Mouse (Mus musculus) hindbrain, embryonic 15.5 days (tissue): ENCODE data around the gene Ccdc113. TPM values are rescaled to one million over a fixed set of nuclear protein-coding genes. Genes with fewer than 3 reads are reported as not detected.
A peak's percentile ranks its signal among the peaks of the same experiment; 100 is the strongest.

Experiments
- ATAC-seq: fragments of 200-750 bp; cut with Nextera tagmentation; 2 replicates; pipeline ENCODE4 v1.8.0; 2017; ENCODE audit warnings: low read depth, moderate number of reproducible peaks, moderate TSS enrichment; ENCODE audit not compliant: low FRiP score
- H3K27ac ChIP-seq: fragments of 300-500 bp; sonication (generic); replicated peaks from 2 replicates; pipeline ENCODE4 v1.5.1; 2015; ENCODE audit warnings: mild to moderate bottlenecking, inconsistent platforms
- H3K27me3 ChIP-seq: fragments of 300-500 bp; sonication (generic); 2 replicates; pipeline ENCODE4 v1.6.1; 2015; ENCODE audit warnings: control low read depth, inconsistent platforms
- H3K36me3 ChIP-seq: fragments of 300-500 bp; sonication (generic); 2 replicates; pipeline ENCODE4 v1.6.1; 2015; ENCODE audit warnings: control low read depth, inconsistent platforms
- H3K4me1 ChIP-seq: fragments of 300-500 bp; sonication (generic); replicated peaks from 2 replicates; pipeline ENCODE4 v1.6.1; 2015; ENCODE audit warnings: control low read depth, inconsistent platforms
- H3K4me2 ChIP-seq: fragments of 300-500 bp; sonication (generic); 2 replicates; pipeline ENCODE4 v1.6.1; 2015; ENCODE audit warnings: moderate library complexity, mild to moderate bottlenecking, inconsistent platforms
- H3K4me3 ChIP-seq: fragments of 300-500 bp; sonication (generic); 2 replicates; pipeline ENCODE4 v1.5.1; 2015; ENCODE audit warnings: mild to moderate bottlenecking, inconsistent platforms
- H3K9ac ChIP-seq: fragments of 300-500 bp; sonication (generic); 2 replicates; pipeline ENCODE4 v1.6.1; 2015; ENCODE audit warnings: inconsistent platforms
- H3K9me3 ChIP-seq: fragments of 300-500 bp; sonication (generic); 2 replicates; pipeline ENCODE4 v1.6.1; 2016; ENCODE audit warnings: control low read depth, inconsistent platforms
- WGBS: fragments of 180-500 bp; shearing (Covaris S2); methylation state at CpG from one replicate; pipeline ENCODE4 v1.1.7; 2015; 5-methylcytosine and 5-hydroxymethylcytosine counted together
- polyA plus RNA-seq: library from polyadenylated mRNA; unstranded; fragments of >200 nt; fragmentation: Nextera tagmentation; extraction: Ambion mirVana; gene quantifications from 2 replicates; pipeline ENCODE4 v1.2.1, GENCODE M21; 2015

Gene Ccdc113
- 1.7 and 2.2 TPM in 2 replicates for polyA plus RNA-seq

DNA sequence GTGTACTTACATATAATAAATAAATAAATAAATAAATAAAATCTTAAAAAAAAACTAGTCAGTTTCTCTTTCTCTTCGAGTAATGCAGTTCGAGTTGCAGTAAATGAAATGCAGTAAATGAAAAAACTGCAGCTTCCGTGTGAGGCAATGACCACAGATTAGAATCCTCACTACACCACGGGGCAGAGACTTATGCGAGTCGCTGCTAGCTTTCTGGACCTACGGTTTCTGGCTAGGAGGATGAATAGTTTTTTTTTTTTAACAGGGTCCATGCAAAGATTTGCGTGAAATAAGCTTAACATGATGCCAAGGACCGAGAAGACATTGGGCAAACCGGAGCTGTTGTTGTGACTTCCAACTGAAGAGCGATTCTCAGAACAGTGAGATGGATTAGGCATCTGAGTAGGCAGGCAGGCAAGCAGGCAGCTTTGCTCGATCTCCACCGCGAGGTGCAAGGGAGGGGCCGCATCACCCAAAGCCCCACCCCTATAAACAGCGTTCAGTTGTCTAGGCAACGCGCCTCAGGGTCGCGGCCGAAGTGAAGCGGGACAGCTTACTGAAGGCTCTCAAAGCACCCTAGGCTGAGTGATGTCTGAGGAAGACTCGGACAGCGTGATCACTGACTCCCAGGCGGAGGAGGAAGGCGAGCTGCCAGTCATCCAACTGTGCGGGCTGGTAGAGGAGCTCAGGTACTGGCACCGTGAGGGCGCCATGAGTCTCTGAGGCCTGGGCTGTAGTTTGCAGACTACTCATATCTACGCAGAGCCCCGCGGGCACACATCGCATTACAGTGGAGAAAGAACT lies at the start of gene Ccdc113:
Gene Ccdc113, plus strand, starts transcription at position 502 of the 804 bp plus-strand sequence.
- Histone ChIP-seq H3K9me3 (no peaks in the 10 kb centered on the region), H3K36me3 (no peaks in the 10 kb centered on the region), H3K27ac (peak within 1 kb of the TSS; percentile 56; the same call in 1 of the 2 replicates), H3K27me3 (no peaks in the 10 kb centered on the region), H3K4me3 (peak within 1 kb of the TSS; percentile 49), H3K9ac (peak within 1 kb of the TSS; percentile 50), H3K4me1 (peaks cover 9% of the 10 kb centered on the region), H3K4me2 (peak within 1 kb of the TSS; percentile 85)
- ATAC-seq = peak; percentile 86
- WGBS = 5% methylated on average over 33 of the region's 33 CpGs

DNA sequence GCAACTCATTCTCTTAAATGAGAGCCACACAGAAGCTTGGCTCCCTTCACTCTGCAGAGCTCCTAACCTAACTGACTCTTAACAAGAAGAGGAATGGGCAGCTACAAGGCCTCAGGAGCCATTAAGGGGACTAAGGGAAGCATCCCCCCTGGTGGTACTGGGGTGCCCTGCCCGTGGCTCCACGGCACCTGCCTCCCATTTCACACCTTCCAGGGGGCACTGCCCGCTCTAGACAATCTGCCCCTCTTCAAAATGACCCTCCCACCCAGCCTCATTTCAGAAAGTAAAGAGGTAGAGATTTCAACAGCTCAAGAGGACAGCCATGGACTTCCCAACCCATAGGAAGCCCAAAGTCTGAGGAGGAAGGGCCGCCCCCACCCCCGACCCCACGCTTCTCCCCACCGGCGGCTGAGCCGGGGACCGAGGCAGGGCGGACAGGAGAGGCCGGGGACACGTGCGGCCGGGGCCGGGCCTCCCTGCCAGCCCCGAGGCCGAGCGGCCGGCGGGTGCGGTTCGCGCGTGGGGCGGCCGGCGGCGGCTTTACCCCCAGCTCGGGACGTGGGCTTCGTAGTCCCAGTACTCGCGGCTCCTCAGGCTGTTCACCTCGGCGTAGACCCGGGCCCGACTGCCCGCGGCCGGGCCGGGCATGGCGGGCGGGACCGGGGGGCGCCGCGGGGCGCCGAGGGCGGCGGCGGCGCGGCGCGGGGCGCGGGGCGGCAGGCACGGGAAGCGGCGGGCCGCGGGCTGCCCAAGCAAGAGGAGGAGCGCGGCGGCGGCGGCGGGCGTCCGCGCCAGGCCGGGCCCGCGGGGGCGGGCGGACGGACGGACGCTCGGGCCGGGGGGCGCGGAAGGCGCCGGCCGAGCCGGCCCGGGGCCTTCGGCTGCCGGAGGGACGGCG lies 45.8 kb upstream of the Ccdc113 start:
- Histone ChIP-seq H3K36me3 (peaks cover 31% of the 10 kb centered on the region), H3K27me3 (no peaks in the 10 kb centered on the region), H3K4me1 (peaks cover 23% of the 10 kb centered on the region), H3K27ac (peak overlapping the region; percentile 70), H3K4me3 (peak overlapping the region; percentile 90), H3K9me3 (no peaks in the 10 kb centered on the region), H3K4me2 (peak overlapping the region; percentile 96), H3K9ac (peak overlapping the region; percentile 89)
- under 1% methylated on average over 63 of the region's 95 CpGs for WGBS
- peak; percentile 51 for ATAC-seq

DNA sequence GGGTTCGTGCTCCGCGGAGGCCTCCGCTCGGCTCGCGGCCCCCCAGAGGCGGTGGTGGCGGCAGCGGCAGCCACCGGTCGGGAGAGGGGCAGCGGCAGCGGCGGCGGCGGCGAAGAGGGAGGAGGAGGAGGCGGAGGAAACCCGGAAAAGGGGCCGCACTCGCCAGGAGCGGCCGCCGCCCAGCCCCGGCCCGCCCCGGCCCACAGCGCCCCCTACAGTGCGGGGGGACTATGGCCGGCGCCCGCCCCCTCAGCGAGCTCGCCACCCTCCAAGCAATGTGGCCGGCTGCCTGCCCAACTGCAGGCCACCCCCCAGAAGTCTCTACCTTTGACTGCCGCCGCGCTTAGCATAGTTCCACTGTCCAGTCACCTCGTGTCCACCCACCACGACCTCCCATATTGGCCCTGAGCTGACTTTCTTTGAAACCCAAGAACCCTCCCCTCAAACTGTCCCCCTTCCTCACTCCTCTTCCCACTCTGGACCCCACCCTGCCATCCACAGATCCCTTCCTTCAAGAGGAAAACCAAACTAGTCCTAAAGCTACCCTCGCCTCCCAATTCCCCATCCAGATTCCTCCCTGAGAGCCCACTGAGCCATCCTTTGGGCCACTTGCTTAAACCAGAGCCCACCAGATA lies 45.1 kb upstream of the Ccdc113 start:
- H3K27ac ChIP-seq = peak overlapping the region; percentile 70
- H3K4me2 ChIP-seq = peak overlapping the region; percentile 96
- no peaks in the 10 kb centered on the region for H3K9me3 ChIP-seq
- WGBS = 3% methylated on average over 21 of the region's 42 CpGs
- peak overlapping the region; percentile 90 for H3K4me3 ChIP-seq
- peak overlapping the region; percentile 89 for H3K9ac ChIP-seq
- H3K4me1 ChIP-seq = peaks cover 23% of the 10 kb centered on the region
- H3K36me3 ChIP-seq = peaks cover 26% of the 10 kb centered on the region
- no peaks in the 10 kb centered on the region for H3K27me3 ChIP-seq
- ATAC-seq = peak; percentile 91

DNA sequence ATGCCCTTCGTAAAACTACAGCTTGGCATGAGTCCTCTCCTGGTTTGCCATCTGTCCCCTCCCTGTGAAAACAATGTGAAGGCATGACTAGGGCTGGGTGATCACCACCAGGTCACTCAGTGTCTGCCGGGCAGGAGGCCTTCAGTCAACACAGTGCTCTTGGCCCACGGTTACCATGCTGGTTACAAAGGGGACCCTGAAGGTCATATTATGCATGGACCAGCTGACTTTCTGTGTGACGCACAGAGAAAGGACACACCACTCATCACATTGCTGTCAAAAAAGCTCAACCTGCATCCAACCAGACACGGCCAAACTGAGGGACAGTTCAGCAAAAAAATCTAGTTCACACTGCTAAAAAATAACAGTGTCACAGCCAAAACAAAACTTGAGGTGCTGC lies 43.9 kb upstream of the Ccdc113 start, which contains the start of gene Csnk2a2:
Gene Csnk2a2, minus strand, starts transcription at position 34 of the 400 bp plus-strand sequence.
- H3K27ac ChIP-seq = no peak within 1 kb of the TSS

GRCm38 (mm10) chr8:95492057-95492456 lies 41.8 kb upstream of the Ccdc113 start:
- Histone ChIP-seq H3K4me2 (no peak overlapping the region), H3K4me1 (peaks cover 14% of the 10 kb centered on the region), H3K4me3 (no peak overlapping the region), H3K9ac (no peak overlapping the region), H3K36me3 (no peaks in the 10 kb centered on the region), H3K27ac (no peak overlapping the region), H3K9me3 (no peaks in the 10 kb centered on the region), H3K27me3 (no peaks in the 10 kb centered on the region)
- WGBS = 68% methylated on average over 4 of the region's 4 CpGs
- ATAC-seq = no peak

More for the DNA sequence above, 43.9 kb upstream of the Ccdc113 start, which contains the start of gene Csnk2a2:
- Histone ChIP-seq H3K9me3 (no peaks in the 10 kb centered on the region), H3K9ac (peak within 1 kb of the TSS; percentile 89; the same call in 1 of the 2 replicates), H3K27me3 (no peaks in the 10 kb centered on the region), H3K4me3 (peak within 1 kb of the TSS; percentile 90), H3K36me3 (peaks cover 16% of the 10 kb centered on the region), H3K4me2 (peak within 1 kb of the TSS; percentile 96), H3K4me1 (peaks cover 23% of the 10 kb centered on the region)
- 78% methylated on average over 5 of the region's 5 CpGs for WGBS
- no peak for ATAC-seq

GRCm38 (mm10) chr8:95495444-95495843 lies 38.4 kb upstream of the Ccdc113 start:
- ATAC-seq = no peak
- Histone ChIP-seq H3K4me1 (no peaks in the 10 kb centered on the region), H3K36me3 (no peaks in the 10 kb centered on the region), H3K4me2 (no peak overlapping the region), H3K27ac (no peak overlapping the region), H3K9me3 (no peaks in the 10 kb centered on the region), H3K27me3 (no peaks in the 10 kb centered on the region), H3K4me3 (no peak overlapping the region), H3K9ac (no peak overlapping the region)
- WGBS = 86% methylated on average over 6 of the region's 6 CpGs

DNA sequence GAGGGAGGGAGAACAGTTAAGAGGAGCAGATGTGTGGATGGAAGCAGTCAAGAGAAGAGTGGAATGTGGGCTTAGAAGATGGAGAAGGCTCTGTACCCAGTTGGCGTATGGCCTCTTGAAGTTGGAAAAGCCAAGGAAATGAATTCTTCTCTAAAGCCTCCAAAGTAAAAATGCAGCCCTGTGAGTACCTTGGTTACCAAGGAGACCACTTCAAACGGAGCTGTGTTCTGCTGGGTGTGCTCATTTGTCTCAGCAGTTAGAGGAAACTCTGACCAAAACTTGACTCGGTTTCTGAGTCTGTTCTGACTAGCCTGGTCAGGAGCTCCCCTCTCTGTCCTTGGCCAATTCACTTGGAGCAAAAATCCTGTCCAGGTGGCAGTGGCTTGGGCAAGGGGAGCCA lies 37.5 kb upstream of the Ccdc113 start:
- Histone ChIP-seq H3K27me3 (no peaks in the 10 kb centered on the region), H3K27ac (no peak overlapping the region), H3K4me1 (no peaks in the 10 kb centered on the region), H3K36me3 (no peaks in the 10 kb centered on the region), H3K9ac (no peak overlapping the region), H3K4me2 (no peak overlapping the region), H3K9me3 (no peaks in the 10 kb centered on the region), H3K4me3 (no peak overlapping the region)
- ATAC-seq = no peak
- 46% methylated on average over 3 of the region's 3 CpGs for WGBS

- no peak for ATAC-seq
- Histone ChIP-seq H3K4me1 (no peaks in the 10 kb centered on the region), H3K9me3 (no peaks in the 10 kb centered on the region), H3K4me2 (no peak overlapping the region), H3K36me3 (no peaks in the 10 kb centered on the region), H3K27ac (no peak overlapping the region), H3K9ac (no peak overlapping the region), H3K27me3 (no peaks in the 10 kb centered on the region), H3K4me3 (no peak overlapping the region)
- WGBS = 82% methylated on average over 3 of the region's 3 CpGs
Measured at GRCm38 (mm10) chr8:95497821-95498220, 36.1 kb upstream of the Ccdc113 start.

- H3K27me3 ChIP-seq = no peaks in the 10 kb centered on the region
- WGBS = 71% methylated on average over 4 of the region's 4 CpGs
Measured at GRCm38 (mm10) chr8:95499266-95500064, 34.4 kb upstream of the Ccdc113 start.

GRCm38 (mm10) chr8:95500436-95500835 lies 33.4 kb upstream of the Ccdc113 start:
- WGBS = 96% methylated on average over 5 of the region's 5 CpGs
- no peak for ATAC-seq
- no peaks in the 10 kb centered on the region for H3K4me1 ChIP-seq

More at GRCm38 (mm10) chr8:95499266-95500064, 34.4 kb upstream of the Ccdc113 start:
- no peak for ATAC-seq
- Histone ChIP-seq H3K4me3 (no peak overlapping the region), H3K27ac (no peak overlapping the region), H3K9me3 (no peaks in the 10 kb centered on the region), H3K4me2 (no peak overlapping the region), H3K9ac (no peak overlapping the region), H3K4me1 (no peaks in the 10 kb centered on the region), H3K36me3 (no peaks in the 10 kb centered on the region)

DNA sequence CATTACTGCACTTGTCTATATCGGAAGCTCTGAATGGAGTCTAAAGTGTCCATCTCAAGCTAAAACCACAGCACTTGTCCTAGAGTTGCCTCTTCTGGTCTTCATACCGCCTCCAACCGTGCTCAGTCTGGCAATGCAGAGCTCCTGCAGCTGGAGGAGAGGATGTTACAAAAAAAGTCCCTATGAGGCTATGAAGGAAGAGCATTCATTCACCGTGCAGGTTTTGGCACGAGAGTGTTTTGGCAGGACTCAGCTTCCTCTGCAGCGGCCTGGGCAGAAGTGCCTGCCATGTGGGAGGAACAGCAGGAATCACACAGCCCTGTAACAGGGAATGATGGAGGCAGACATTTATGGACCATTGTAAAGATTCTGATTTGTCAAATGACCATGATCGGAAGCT lies 31.5 kb upstream of the Ccdc113 start:
- WGBS = 72% methylated on average over 7 of the region's 7 CpGs
- no peak for ATAC-seq
- no peak overlapping the region for H3K9ac ChIP-seq
- H3K36me3 ChIP-seq = no peaks in the 10 kb centered on the region
- no peaks in the 10 kb centered on the region for H3K9me3 ChIP-seq
- H3K27ac ChIP-seq = no peak overlapping the region
- H3K4me2 ChIP-seq = no peak overlapping the region
- H3K4me1 ChIP-seq = no peaks in the 10 kb centered on the region
- no peaks in the 10 kb centered on the region for H3K27me3 ChIP-seq
- H3K4me3 ChIP-seq = no peak overlapping the region

More at GRCm38 (mm10) chr8:95500436-95500835, 33.4 kb upstream of the Ccdc113 start:
- Histone ChIP-seq H3K9ac (no peak overlapping the region), H3K36me3 (no peaks in the 10 kb centered on the region), H3K27ac (no peak overlapping the region), H3K4me3 (no peak overlapping the region), H3K27me3 (no peaks in the 10 kb centered on the region), H3K4me2 (no peak overlapping the region), H3K9me3 (no peaks in the 10 kb centered on the region)
